Mouse (Mus musculus) erythroblast, embryonic 14.5 days (primary cell): ENCODE results near the gene Met. TPM values are rescaled to one million over a fixed set of nuclear protein-coding genes. Genes with fewer than 3 reads are reported as not detected.

Source experiments
- H3K27me3 ChIP-seq: 2 replicates; pipeline ENCODE4 v1.6.1; 2012; ENCODE audit warnings: inconsistent platforms; ENCODE audit not compliant: control insufficient read depth
- H3K36me3 ChIP-seq: 2 replicates; pipeline ENCODE4 v1.6.1; 2012; ENCODE audit warnings: mild to moderate bottlenecking, inconsistent platforms; ENCODE audit not compliant: control insufficient read depth
- H3K4me1 ChIP-seq: 2 replicates; pipeline ENCODE4 v1.6.1; 2012; ENCODE audit warnings: inconsistent platforms; ENCODE audit not compliant: control insufficient read depth
- H3K4me3 ChIP-seq: replicated peaks from 2 replicates; pipeline ENCODE3; 2012; ENCODE audit warnings: moderate library complexity, mild to moderate bottlenecking, inconsistent platforms
- H3K9me3 ChIP-seq: 2 replicates; pipeline ENCODE4 v1.6.1; 2012; ENCODE audit warnings: low read length, inconsistent platforms, mixed read lengths; ENCODE audit not compliant: control insufficient read depth
- GATA1 ChIP-seq: IDR thresholded peaks from 2 replicates; pipeline ENCODE4 v1.6.1; 2012; ENCODE audit warnings: low read length, inconsistent platforms, mixed read lengths
- TAL1 ChIP-seq: IDR thresholded peaks from 3 replicates; pipeline ENCODE4 v1.6.1; 2012; ENCODE audit warnings: low read length, inconsistent platforms, mixed read lengths
- polyA plus RNA-seq: library from polyadenylated mRNA; stranded (reverse); fragments of >175 nt; gene quantifications from 2 replicates; pipeline ENCODE4 v1.2.3, GENCODE M21; 2012

Gene Met
- polyA plus RNA-seq, 1 experiment = not detected

- Histone ChIP-seq H3K27me3 (no peaks in the 10 kb centered on the region), H3K36me3 (no peaks in the 10 kb centered on the region; the same call in 1 of the 2 replicates), H3K4me1 (no peaks in the 10 kb centered on the region), H3K4me3 (no peak overlapping the region), H3K9me3 (no peaks in the 10 kb centered on the region)
- TF ChIP-seq TAL1 (no peak), GATA1 (no peak)
Measured at GRCm38 (mm10) chr6:17578092-17578760, 114.6 kb downstream of the Met start.

- Histone ChIP-seq H3K27me3 (no peaks in the 10 kb centered on the region), H3K4me1 (0 out of 2 replicates have a peak, but pooled peaks cover 2% of the 10 kb centered on the region), H3K36me3 (no peaks in the 10 kb centered on the region), H3K9me3 (no peaks in the 10 kb centered on the region), H3K4me3 (no peak overlapping the region)
- TF ChIP-seq TAL1 = no peak
- TF ChIP-seq GATA1 = no peak
Measured at GRCm38 (mm10) chr6:17580349-17580748, 116.7 kb downstream of the Met start.

DNA sequence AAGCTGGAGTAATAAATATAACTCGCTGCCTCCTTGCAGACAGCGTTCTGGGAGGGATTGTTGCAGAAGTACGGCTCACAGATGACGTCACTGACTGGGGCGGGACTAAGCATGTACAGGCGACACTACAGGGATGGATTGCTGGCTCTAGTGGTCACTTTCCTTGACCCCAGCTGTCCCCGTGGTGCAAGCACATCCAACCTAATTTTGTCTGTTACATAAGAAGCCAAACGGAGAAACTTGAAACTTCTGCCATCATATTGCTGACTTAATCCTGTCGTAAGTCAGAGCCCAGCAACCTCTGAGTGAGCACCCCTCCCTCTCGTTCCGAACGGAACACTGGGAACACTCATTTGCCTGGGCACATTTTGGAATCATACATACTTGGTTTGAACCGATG lies 120.4 kb downstream of the Met start:
- TF ChIP-seq GATA1 (no peak), TAL1 (no peak)
- Histone ChIP-seq H3K4me3 (no peak overlapping the region), H3K36me3 (no peaks in the 10 kb centered on the region)

DNA sequence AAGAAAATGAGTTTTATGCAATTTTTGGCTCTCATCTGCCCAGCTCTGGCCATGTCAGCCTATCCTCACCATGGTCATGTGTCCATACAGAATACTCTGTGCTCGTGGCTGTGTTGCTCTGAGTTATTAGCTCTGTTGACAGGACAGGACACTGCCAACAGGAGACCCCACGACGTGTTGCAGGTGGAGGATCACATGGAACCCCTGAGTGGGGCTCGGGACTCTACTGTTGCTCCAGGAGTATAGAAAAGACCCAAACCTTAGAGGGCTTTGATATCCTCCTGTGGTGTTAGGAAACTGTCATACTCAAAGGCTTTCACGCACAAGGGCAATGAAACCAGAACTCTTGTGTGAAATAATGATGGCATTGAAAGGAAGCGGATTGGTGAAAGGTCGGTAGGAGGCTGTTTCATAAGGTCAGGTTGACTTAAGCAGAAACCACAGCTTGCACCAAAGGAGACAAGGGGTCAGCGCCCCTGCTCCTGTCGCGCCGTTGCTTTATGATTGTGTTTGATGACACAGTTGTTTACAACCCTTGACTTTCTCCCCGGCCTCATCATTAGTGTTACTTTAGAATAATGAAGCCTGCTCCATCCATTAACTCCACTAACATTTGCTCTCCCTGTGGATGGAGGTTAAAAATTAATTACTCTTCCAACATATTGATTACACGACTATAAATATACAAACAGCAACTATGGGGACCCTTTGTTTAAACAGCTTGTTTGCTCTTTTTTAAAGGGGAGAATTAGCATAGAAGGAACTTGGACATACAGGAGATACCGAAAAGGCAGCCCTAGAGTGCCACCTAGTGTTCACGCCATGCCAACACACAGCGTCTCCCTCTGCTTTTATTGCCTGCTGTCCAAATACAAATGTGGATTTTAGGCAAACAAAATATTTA lies 125.7 kb downstream of the Met start:
- Histone ChIP-seq H3K27me3 (no peaks in the 10 kb centered on the region), H3K4me3 (no peak overlapping the region), H3K4me1 (no peaks in the 10 kb centered on the region), H3K9me3 (no peaks in the 10 kb centered on the region), H3K36me3 (no peaks in the 10 kb centered on the region)
- no peak for TF ChIP-seq TAL1
- TF ChIP-seq GATA1 = no peak

More for the DNA sequence above, 120.4 kb downstream of the Met start:
- Histone ChIP-seq H3K27me3 (no peaks in the 10 kb centered on the region), H3K4me1 (0 out of 2 replicates have a peak, but pooled peaks cover 2% of the 10 kb centered on the region), H3K9me3 (no peaks in the 10 kb centered on the region)

DNA sequence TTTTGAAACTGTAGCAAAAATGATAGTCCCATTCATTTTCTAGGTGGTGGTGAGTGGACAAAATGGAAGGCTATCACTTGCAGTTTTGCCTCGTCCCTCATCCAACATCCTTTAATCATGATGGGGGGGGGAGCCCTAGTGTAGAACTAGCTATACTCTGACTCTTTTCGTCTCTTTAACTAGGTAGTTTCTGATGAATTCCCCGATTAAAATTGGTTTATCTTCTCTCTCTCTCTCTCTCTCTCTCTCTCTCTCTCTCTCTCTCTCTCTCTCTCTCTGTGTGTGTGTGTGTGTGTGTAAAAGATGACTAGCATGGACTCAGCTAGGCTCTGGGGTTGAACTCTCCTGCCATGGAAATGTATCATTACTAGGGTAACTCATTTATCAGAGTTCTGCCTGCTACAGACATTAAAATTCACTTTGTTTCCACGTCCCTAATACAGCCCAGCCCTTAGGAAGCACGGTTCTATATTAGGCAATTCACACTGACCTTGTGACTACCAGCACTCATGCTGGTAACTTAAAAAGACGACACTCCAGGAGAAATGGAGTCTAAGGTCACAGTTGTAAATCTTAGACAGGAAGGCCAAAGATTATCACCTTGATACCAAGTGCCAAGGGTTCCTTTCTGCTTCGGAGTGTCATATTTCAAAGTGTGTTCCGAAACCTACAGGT lies 126.5 kb downstream of the Met start:
- Histone ChIP-seq H3K36me3 (no peaks in the 10 kb centered on the region), H3K4me3 (no peak overlapping the region), H3K9me3 (no peaks in the 10 kb centered on the region), H3K4me1 (no peaks in the 10 kb centered on the region), H3K27me3 (no peaks in the 10 kb centered on the region)
- TF ChIP-seq GATA1 = no peak
- no peak for TF ChIP-seq TAL1

DNA sequence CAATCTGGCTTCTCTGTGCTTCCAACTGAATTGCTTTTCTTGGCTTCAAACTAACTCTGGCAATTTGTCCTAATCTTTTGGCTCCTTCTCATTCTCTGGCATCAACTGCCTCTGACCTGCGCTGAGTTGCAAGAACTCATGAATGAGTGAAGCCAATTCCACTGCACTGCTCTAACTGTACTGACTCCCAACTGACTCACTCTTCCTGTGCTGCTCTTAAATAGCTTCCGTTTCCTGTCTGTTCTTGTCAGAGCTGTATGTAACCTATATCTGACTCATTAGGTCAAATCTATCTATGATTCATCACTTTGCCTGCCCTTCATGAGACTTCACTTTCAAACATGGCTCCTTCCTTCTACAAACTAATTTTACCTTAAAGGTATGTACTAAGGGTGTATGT lies 130.4 kb downstream of the Met start:
- no peaks in the 10 kb centered on the region for H3K4me1 ChIP-seq
- TF ChIP-seq TAL1 (no peak), GATA1 (no peak)
- no peaks in the 10 kb centered on the region for H3K36me3 ChIP-seq
- no peaks in the 10 kb centered on the region for H3K27me3 ChIP-seq
- H3K9me3 ChIP-seq = no peaks in the 10 kb centered on the region; the same call in 1 of the 2 replicates
- H3K4me3 ChIP-seq = no peak overlapping the region

GRCm38 (mm10) chr6:17595712-17596462 lies 132.3 kb downstream of the Met start:
- TF ChIP-seq TAL1 (no peak), GATA1 (no peak)
- Histone ChIP-seq H3K9me3 (no peaks in the 10 kb centered on the region; the same call in 1 of the 2 replicates), H3K36me3 (no peaks in the 10 kb centered on the region), H3K4me1 (no peaks in the 10 kb centered on the region), H3K4me3 (no peak overlapping the region), H3K27me3 (no peaks in the 10 kb centered on the region)

DNA sequence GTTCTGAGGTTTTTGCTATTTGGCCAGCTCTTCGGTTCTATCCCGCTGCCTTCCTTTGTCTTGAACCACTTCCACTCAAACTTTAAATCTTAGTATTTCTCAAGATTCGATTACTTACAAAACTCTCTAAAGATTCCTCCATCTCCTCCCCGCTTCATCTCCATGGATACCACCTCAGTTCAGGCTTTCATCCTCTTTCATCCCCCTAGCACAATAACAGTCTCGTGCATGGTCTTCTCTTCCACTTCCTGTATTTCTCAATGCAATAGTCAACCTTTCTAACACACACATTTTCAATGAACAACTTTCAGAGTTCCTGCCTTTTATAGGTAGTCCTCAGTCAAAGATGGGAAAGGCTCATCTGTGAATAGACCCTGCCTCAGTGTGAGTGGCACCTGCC lies 135.8 kb downstream of the Met start:
- Histone ChIP-seq H3K4me3 (no peak overlapping the region), H3K4me1 (no peaks in the 10 kb centered on the region), H3K36me3 (no peaks in the 10 kb centered on the region), H3K27me3 (no peaks in the 10 kb centered on the region), H3K9me3 (no peaks in the 10 kb centered on the region; the same call in 1 of the 2 replicates)
- TF ChIP-seq GATA1 = no peak
- no peak for TF ChIP-seq TAL1
